Mouse (Mus musculus): Measurements from ENCODE around the gene F13a1.

The F13a1 gene

DNA sequence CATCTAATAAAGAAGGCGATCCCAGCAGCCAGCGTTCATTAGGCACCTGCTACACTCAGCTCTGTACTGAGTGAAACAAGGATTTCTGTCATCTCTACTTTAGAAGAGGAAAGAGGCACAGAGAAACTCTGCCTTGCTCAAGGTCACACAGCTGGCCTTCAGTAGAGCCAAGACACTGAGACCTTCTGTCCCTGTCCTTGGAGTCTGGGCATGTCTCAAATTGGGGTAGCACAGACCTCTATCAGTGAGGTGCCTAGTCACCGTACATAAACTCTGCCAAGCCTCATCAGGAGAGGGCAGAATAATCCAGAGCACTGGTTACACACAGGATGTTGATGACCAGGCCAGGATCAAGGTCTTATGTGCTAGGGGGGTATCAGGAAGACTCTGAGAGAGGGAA lies 108.2 kb downstream of the F13a1 start:
- DNase-seq: no peak

DNA sequence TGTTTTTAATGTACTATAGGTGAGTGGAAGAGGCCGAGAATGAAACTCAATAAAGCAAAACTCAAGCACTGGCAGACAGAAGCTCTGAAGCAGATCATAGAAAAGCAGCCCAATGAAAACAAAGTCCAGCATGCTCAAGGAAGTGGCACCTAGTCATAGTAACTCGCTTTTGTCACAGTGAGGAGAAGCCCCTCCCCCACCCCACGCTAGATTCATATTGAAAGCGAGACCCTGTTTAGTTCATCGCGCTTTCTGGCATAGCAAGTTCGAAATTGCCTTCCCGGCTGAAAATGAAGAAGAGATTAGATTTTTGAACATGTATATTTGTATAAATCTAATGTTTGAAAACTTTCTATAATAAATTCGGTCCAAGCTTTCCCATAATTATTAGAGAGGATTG lies 118.0 kb downstream of the F13a1 start:
- DNase-seq: no peak

DNA sequence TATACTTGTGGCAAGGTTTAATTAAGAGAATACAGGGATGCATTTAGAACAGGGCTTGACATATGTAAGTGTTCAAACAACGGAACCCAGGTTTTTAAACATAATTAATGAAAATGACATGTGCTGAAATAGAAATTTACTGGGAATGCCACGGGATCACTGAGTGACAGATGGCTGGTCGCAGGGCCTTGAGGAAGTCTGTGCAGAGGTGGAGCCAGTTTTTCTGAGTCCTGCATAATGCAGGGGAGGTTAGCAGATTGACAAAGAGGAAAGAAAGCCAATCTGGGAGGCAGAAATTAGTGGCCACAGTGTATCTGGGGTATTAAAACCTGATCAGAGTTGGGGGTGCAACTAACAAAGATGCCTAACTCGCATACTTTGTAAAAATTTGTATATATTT lies 130.3 kb downstream of the F13a1 start:
- DNase-seq: no peak

DNA sequence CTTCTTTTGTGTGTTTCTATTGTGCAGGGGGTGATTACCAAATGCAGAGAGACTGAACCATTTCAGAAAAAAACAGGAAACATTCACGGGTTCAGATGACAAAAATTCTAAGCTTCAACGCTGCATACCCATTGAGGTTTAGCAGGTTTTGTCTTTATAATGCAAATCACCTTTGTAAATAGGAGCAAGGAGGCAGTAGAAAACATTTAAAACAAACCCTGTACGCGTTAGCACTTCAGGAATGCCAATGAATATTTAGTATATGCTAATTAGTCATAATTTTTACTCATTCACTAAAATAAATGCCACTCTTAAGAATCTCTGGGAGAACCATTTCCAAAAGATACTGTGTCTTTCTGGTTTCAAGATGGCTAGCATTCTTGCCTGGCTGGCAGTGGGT lies 146.2 kb downstream of the F13a1 start:
- no peak for DNase-seq

DNA sequence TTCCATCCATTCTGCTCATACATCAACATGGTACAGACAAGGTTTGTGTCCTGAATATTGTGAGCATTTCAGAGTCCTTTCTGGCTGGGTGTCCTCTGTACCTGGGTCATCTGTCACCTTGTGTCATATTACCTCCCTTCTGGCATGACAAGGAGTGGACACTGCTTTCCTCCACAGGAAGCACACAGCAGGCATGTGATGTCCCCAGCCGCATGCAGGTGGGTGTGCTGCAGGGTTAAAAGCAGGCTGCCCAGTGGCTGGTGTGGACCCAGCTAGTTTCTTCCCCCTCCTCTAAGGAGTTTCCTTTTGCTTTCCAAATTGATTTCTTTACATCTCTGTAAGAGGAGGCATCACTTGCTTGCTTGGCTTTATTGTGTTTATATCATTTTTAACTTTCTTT lies 146.6 kb downstream of the F13a1 start:
- no peak for DNase-seq

DNA sequence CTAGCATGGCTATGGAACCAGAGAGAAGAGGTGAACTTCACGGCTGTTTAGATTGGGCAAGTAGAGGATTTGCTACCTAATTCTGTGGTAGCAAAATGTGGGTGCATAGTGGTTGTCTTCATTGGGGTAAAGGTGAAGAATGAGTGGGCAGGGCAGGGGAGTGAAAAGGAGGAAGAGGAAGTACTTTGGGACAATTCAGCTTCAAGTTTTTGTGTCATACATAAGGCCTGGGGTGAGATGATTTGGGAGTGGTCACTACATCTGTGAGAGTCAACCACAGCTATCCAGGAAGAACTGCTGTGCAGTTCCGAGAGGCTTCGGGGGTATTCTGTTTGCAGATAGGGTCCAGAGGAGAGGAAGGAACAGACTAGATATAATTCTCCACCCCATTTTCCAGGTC lies 148.4 kb downstream of the F13a1 start:
- no peak for DNase-seq

DNA sequence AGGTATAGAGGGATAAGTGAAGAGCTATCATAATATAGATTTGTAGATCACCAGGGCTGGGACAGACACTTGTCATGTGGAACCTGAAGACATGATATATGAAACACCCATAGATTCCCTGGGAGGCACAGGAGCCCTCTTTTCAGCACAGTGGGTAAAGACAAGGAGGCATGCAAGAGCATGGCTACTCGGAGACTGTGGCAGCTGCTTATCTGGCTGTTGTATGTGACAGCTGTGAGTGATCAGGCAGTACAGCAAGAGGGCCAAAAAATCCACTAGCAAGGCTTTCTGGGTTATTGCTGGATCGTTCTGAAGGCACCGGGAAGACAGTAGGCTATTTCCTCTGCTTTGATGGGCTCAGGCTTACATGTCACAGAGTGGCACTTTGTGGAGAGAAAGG lies 149.0 kb downstream of the F13a1 start:
- DNase-seq: no peak

DNA sequence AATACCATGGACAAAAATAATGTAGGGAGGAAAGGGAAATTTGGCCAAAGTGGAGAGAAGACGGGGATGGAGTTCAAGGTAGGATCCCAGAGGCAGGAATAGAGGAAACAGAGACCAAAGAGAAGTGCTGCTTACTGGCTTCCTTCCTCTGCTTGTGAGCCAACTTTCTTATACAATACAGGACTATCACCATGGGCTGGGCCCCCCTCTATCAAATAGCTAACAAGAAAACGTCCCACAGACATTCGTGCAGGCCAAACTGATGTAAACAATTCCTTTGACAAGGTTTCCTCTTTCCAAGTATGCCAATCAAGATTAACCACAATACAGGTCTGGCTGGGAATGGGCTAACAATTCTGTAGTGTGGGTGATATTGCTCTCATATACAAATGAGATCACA lies 154.0 kb downstream of the F13a1 start:
- DNase-seq: no peak

DNA sequence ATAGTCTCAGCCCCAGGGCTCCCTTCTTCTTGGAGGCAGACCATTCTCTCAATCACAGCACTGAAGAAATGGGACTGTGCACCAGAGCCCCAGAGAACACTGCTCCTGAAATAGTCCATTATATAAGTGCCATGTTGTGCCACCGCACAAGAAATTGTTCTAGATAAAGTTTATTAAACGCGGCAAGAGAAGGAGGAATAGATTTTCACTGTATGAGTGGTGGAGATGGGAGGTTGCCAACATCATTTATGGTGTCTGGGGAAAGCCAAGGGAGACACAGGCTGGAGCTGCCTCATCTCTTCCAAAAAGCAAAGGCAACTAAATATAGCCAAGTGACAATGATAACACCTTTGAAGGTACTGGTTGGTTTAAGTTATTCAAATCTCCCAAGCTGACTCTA lies 156.3 kb downstream of the F13a1 start:
- no peak for DNase-seq

DNA sequence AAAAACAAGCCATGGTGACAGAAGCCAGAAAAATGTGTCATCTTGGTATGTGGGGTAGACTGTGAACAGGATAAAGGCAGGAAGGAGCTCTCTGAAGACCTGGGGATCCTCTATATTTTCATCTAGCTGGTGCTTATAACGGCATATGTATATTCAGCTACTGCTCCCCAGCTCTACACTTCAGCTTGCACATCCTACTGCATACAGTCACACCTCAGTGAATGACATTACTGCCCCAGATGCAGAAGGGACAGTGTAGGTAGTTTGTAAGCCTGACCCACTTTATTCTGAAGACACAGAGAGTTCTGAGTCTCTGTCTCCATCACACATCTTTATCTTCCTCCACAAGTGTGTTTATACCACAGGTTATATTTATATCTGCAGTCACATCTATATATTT lies 157.8 kb downstream of the F13a1 start:
- no peak for DNase-seq

DNA sequence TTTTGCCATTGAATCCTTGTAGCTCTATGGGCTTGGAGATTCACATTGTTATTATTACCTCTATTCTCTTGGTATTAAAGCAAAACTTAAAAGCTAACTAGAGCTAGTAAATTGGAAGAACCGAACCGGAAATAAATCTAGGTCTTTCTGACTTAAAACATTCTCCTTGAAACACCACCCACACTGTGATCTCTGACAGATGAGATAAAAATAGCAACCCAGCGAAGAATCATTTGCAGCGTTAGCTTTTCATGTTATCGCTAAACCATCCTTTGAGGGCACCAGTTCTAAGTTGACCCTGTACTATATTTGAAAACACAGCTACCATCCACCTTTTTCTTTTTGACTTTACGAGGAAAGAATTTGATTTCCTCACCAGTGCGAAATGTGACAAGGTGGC lies 164.1 kb downstream of the F13a1 start:
- DNase-seq: no peak

DNA sequence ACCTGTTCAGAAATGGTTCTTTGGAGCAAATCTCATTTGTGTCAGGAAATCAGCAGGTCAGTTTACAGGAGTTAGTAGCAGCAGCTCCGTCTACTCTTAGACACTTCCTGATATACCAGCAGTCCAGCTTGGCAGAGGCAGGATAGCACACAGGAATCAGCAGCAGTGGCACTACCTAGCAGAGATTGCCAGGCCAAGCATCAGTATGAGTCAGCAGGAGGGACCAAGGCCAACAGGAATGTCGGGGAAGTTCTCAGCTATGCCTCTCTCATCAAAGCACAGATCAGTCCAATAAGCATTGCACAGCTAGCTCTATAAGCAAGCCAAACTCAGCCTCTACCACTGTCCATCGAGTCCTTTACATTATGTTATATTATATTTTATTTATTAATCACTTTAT lies 210.9 kb downstream of the F13a1 start:
- DNase-seq: no peak
